Mouse (Mus musculus) ES-E14 (cell line): ENCODE results near the gene Camk2b. TPM values are rescaled to one million over a fixed set of nuclear protein-coding genes. Genes with fewer than 3 reads are reported as not detected.
"Not testable (repeated sequence)": the region's sequence is repeated elsewhere in the genome, so short reads cannot be mapped to it uniquely, and the experiment has no call there.

ENCODE experiments used
- DNase-seq: peaks from one replicate; pipeline ENCODE4 v3.0.0-alpha.2; 2013; ENCODE audit warnings: low read depth, low spot score
- H3K27ac ChIP-seq: 2 replicates; pipeline ENCODE4 v1.5.1; 2012; ENCODE audit warnings: low read depth, mild to moderate bottlenecking, low read length, moderate library complexity, mixed read lengths; ENCODE audit not compliant: poor library complexity, insufficient read depth, severe bottlenecking
- H3K36me3 ChIP-seq: 2 replicates; pipeline ENCODE4 v1.6.1; 2012; ENCODE audit warnings: mild to moderate bottlenecking, low read length, moderate library complexity, mixed read lengths; ENCODE audit not compliant: control insufficient read depth, poor library complexity, insufficient read depth, severe bottlenecking
- H3K4me1 ChIP-seq, 2 experiments: fragments of 150-350 bp in 1 of 2; sonication (generic) in 1 of 2; 2 replicates each; pipeline ENCODE4 v1.6.1; 2012; ENCODE audit warnings: low read length in 2 of 2, mild to moderate bottlenecking in 1 of 2, mixed read lengths in 1 of 2; ENCODE audit not compliant: control insufficient read depth in 2 of 2, insufficient read depth in 2 of 2, poor library complexity in 1 of 2
- H3K4me3 ChIP-seq, 2 experiments: fragments of 150-350 bp in 1 of 2; sonication (generic) in 1 of 2; 2 replicates each; pipeline ENCODE4 v1.5.1; 2012; ENCODE audit warnings: low read length in 2 of 2, low read depth in 1 of 2, mild to moderate bottlenecking in 1 of 2, mixed read lengths in 1 of 2; ENCODE audit not compliant: insufficient read depth in 1 of 2, poor library complexity in 1 of 2, severe bottlenecking in 1 of 2
- H3K9ac ChIP-seq: 2 replicates; pipeline ENCODE4 v1.6.1; 2012; ENCODE audit warnings: low read depth, mild to moderate bottlenecking, low read length, mixed read lengths; ENCODE audit not compliant: poor library complexity, insufficient read depth, severe bottlenecking
- H3K9me3 ChIP-seq: fragments of 150-350 bp; sonication (generic); 2 replicates; pipeline ENCODE4 v1.6.1; 2012; ENCODE audit warnings: low read depth, mild to moderate bottlenecking, low read length; ENCODE audit not compliant: control insufficient read depth, insufficient read depth
- CHD2 ChIP-seq: IDR thresholded peaks from 2 replicates; pipeline ENCODE4 v1.6.1; 2014; ENCODE audit warnings: mild to moderate bottlenecking, low read depth, low read length, inconsistent platforms
- HCFC1 ChIP-seq: IDR thresholded peaks from 2 replicates; pipeline ENCODE4 v1.6.1; 2012; ENCODE audit warnings: low read length, inconsistent platforms, borderline replicate concordance; ENCODE audit not compliant: insufficient read depth
- MAFK ChIP-seq: IDR thresholded peaks from 2 replicates; pipeline ENCODE4 v1.6.1; 2014; ENCODE audit warnings: mild to moderate bottlenecking, low read depth, low read length, inconsistent platforms; ENCODE audit not compliant: insufficient read depth
- ZC3H11A ChIP-seq: IDR thresholded peaks from 2 replicates; pipeline ENCODE4 v1.6.1; 2012; ENCODE audit warnings: low read depth, mild to moderate bottlenecking, inconsistent platforms, low read length, borderline replicate concordance
- ZNF384 ChIP-seq: IDR thresholded peaks from 2 replicates; pipeline ENCODE4 v1.6.1; 2012; ENCODE audit warnings: low read depth, low read length, inconsistent platforms
- in situ Hi-C, 2 experiments: fragments of 600-800 bp; cut with MboI; formaldehyde crosslinking; loops; one replicate each; pipeline ENCODE4 v1.15.1; 2025; ENCODE audit warnings: low sequenced_read_pairs in 2 of 2, inconsistent platforms in 1 of 2; ENCODE audit not compliant: unreplicated experiment in 2 of 2
- total RNA-seq: library from RNA; depleted of rRNA; stranded (reverse); fragments of 300-350 nt; gene quantifications from 2 replicates; pipeline ENCODE4 v1.2.3, GENCODE M21; 2012

The Camk2b gene
- total RNA-seq, 1 experiment, result 6.4 TPM

DNA sequence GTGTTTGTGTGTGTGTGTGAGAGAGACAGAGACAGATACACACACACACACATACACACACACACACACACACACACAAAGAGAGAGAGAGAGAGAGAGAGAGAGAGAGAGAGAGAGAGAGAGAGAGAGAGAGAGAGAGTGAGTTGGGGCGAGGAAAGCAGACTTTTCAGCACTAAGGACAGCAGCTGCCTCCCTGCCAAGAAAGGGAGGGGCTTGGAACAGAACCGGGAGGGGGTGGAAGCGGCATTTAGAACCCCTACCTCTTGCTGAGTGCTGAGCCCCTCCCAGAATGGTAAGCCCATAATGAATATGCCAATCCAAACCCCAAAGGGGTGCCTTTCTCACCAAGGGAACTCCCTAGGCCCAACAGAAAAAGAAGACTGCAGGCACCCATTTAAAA is 49.8 kb downstream of the Camk2b start:
- DNase-seq, result no peak
- H3K4me3 ChIP-seq, result no peak overlapping the region
- H3K27ac ChIP-seq, result no peak overlapping the region
- TF ChIP-seq MAFK (no peak), ZC3H11A (no peak), ZNF384 (no peak), CHD2 (no peak), HCFC1 (no peak)
- in situ Hi-C loops, result no loop called here
- H3K9me3 ChIP-seq, result no peaks in the 10 kb centered on the region
- no peak overlapping the region for H3K9ac ChIP-seq
- peaks cover 0 to 4% of the 10 kb centered on the region in 2 experiments; a peak in 1 of 4 replicates for H3K4me1 ChIP-seq
- no peaks in the 10 kb centered on the region for H3K36me3 ChIP-seq

DNA sequence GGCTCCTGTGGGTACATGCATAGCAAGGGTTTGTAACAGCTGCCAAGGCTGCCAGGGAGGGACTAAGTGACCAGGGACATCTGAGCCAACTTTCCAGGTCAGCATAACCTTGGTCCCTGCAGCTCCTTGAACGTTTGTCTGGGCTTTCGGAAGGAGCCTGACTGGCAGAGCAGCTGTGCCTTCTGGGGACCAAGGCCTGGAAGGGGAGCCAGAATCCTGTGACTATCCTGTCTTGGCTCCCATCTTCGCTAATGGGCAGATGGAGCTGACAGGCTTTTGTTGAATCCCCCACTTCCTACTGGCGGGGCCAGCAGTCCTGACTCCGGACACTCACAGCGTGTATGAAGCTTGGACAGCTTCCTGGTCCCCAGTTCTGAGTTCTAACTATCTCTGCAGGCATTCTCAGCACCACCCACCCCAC is 51.1 kb downstream of the Camk2b start:
- H3K27ac ChIP-seq, result no peak overlapping the region
- no peaks in the 10 kb centered on the region for H3K36me3 ChIP-seq
- no peak overlapping the region for H3K4me3 ChIP-seq
- in situ Hi-C loops, result no loop called here
- no peak for DNase-seq
- H3K9me3 ChIP-seq, result no peaks in the 10 kb centered on the region
- TF ChIP-seq MAFK (no peak), CHD2 (no peak), ZC3H11A (no peak), ZNF384 (no peak), HCFC1 (no peak)
- H3K4me1 ChIP-seq, result peaks cover 0 to 4% of the 10 kb centered on the region in 2 experiments; a peak in 1 of 4 replicates
- no peak overlapping the region for H3K9ac ChIP-seq

DNA sequence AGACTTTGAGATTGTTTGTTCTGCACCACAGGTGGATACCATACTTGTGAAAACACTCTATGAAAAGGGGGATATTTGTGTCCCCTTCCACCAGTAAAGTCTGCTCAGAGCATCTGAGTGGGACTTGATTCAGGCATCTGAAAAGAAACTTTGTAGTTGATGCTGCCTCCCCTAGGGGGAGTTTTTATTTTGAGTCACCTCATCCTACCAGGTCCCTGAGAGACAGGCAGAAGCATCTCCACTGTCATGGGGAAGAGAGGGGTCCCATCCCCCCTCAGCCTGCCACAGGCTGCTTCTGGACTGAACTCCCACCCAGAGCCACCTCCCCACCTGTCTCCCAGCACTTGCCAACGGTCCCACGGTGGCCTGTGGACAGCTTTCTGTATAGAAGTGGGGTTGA is 52.8 kb downstream of the Camk2b start:
- Histone ChIP-seq H3K9me3 (no peaks in the 10 kb centered on the region), H3K4me3 (no peak overlapping the region), H3K36me3 (no peaks in the 10 kb centered on the region), H3K27ac (no peak overlapping the region), H3K9ac (no peak overlapping the region), H3K4me1 (peaks cover 0 to 4% of the 10 kb centered on the region in 2 experiments; a peak in 1 of 4 replicates)
- no peak for DNase-seq
- in situ Hi-C loops, result no loop called here
- TF ChIP-seq ZC3H11A (no peak), CHD2 (no peak), HCFC1 (no peak), ZNF384 (no peak), MAFK (no peak)

DNA sequence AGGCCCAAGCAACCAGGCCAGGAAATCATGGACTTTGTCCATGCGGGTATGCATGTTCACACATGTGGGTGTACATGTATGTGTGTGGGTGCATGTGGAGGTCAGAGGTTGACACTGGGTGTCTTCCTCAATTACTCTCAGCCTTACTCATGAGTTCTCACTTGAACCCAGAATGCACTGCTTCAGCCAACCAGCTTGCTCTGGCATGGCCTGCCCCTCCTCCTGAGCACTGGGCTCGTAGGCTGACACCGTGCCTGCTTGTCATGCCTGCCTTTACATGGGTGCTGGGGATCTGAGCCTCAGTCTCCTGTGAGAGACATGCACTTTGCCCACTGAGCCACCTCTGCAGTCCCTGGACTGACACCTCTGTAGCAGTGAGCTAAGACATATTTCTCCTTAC is 54.3 kb downstream of the Camk2b start:
- no peak overlapping the region for H3K27ac ChIP-seq
- no peaks in the 10 kb centered on the region for H3K9me3 ChIP-seq
- DNase-seq, result no peak
- TF ChIP-seq MAFK (no peak), ZNF384 (no peak), CHD2 (no peak), HCFC1 (no peak), ZC3H11A (no peak)
- peaks cover 0 to 4% of the 10 kb centered on the region in 2 experiments; a peak in 1 of 4 replicates for H3K4me1 ChIP-seq
- no peak overlapping the region for H3K4me3 ChIP-seq
- no peak overlapping the region for H3K9ac ChIP-seq
- in situ Hi-C loops, result no loop called here
- no peaks in the 10 kb centered on the region for H3K36me3 ChIP-seq

DNA sequence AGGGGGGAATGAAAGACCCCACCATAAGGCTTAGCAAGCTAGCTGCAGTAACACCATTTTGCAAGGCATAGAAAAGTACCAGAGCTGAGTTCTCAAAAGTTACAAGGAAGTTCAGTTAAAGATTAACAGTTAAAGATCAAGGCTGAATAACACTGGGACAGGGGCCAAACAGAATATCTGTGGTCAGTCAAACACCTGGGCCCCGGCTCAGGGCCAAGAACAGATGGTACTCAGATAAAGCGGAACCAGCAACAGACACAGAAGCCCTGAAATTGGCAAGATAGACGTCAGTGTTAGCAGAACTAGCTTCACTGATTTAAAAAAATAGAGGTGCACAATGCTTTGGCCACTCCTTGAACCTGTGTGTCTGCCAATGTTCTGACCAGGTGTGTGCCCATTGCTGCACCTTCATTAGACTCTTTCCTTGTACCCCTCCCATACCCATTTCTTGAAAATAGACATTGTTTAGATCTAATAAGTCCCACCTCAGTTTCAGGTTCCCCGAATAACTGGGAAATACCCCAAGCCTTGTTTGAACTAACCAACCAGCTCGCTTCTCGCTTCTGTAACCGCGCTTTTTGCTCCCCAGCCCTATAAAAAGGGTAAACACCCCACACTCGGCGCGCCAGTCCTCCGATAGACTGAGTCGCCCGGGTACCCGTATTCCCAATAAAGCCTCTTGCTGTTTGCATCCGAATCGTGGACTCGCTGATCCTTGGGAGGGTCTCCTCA is 55.2 kb downstream of the Camk2b start:
- H3K4me1 ChIP-seq, H3K36me3 ChIP-seq, H3K9me3 ChIP-seq, H3K27ac ChIP-seq, in situ Hi-C loops, H3K9ac ChIP-seq, H3K4me3 ChIP-seq, DNase-seq: not testable (repeated sequence)

DNA sequence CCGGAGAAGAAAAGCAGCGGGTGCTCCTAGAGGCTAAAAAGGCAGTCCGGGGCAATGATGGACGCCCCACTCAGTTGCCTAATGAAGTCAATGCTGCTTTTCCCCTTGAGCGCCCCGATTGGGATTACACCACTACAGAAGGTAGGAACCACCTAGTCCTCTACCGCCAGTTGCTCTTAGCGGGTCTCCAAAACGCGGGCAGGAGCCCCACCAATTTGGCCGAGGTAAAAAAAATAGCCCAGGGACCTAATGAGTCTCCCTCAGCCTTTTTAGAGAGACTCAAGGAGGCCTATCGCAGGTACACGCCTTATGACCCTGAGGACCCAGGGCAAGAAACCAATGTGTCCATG is 58.4 kb downstream of the Camk2b start:
- in situ Hi-C loops, H3K36me3 ChIP-seq, H3K4me3 ChIP-seq, DNase-seq, H3K4me1 ChIP-seq, H3K9me3 ChIP-seq, H3K27ac ChIP-seq, H3K9ac ChIP-seq: not testable (repeated sequence)

DNA sequence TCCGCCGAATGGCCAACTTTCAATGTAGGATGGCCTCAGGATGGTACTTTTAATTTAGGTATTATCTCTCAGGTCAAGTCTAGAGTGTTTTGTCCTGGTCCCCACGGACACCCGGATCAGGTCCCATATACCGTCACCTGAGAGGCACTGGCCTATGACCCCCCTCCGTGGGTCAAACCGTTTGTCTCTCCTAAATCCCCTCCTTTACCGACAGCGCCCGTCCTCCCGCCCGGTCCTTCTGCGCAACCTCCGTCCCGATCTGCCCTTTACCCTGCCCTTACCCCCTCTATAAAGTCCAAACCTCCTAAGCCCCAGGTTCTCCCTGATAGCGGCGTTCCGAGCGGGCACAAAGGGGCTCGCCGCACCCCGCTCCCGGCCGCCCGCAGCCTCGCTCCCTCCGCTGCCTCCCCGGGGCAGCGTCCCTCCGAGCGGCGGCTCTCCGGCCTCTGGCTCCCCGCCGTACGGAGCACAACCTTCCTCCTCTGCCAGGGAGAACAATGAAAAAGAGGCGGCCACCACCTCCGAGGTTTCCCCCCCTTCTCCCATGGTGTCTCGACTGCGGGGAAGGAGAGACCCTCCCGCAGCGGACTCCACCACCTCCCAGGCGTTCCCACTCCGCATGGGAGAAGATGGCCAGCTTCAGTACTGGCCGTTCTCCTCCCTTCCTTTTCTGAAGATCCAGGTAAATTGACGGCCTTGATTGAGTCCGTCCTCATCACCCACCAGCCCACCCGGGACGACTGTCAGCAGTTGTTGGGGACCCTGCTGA is 59.0 kb downstream of the Camk2b start:
- H3K36me3 ChIP-seq, in situ Hi-C loops, DNase-seq, H3K4me3 ChIP-seq, H3K27ac ChIP-seq, H3K9ac ChIP-seq, H3K9me3 ChIP-seq, H3K4me1 ChIP-seq: not testable (repeated sequence)
